Mouse (Mus musculus) common myeloid progenitor, adult 5-6 weeks (primary cell): Measurements from ENCODE around the gene Npm1. TPM values are rescaled to one million over a fixed set of nuclear protein-coding genes. Genes with fewer than 3 reads are reported as not detected.

Source experiments
- ATAC-seq: replicated peaks from 2 replicates; pipeline ENCODE4 v1.8.0; 2016; ENCODE audit warnings: low read depth, mild to moderate bottlenecking, moderate TSS enrichment, inconsistent platforms; ENCODE audit not compliant: poor library complexity, severe bottlenecking
- total RNA-seq: library from RNA; stranded (forward); fragments of 200-1000, 187-1606 nt; gene quantifications from 2 replicates; pipeline ENCODE4 v1.2.3, GENCODE M21; 2017

The Npm1 gene
- total RNA-seq, 1 experiment from 2014 or later: 3,750 TPM

DNA sequence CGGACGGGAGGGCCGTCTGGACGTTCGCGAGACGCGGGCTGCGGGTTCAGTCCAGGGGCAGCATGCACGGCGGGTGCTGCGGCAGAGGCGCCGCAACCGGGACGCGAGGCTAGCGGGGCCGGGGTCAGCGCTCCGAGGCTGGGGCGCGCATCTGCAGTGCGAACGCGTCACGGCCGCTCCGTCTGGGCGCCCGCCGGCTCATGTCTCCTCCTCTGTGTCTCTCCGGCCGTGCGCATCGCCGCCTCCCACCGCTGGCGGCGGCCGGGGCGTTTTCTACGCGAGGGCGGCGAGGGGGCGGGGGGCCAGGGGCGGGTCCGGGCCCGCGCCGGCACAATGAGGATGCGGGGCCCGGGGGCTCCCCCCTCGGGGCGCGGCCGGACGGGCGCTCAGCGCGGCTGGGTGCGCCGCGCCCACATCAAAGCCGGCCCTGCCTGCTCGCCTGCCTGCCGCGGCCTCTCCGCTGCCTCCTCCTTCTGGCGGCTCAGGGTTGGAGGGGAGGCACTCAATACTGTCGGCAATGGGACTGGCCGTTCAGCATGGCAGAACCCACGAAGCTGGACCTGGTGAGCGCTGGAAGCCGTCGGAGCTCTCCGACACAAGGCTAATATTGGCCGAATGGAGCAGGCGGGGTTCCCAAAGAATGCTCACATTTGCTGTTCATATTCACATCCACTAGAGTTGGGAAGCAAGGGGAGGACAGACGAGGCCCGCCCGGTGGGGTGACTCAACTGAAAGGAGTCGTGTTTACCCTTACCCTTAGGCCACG, 15.3 kb downstream of the Npm1 start:
- ATAC-seq: peak; percentile 48

DNA sequence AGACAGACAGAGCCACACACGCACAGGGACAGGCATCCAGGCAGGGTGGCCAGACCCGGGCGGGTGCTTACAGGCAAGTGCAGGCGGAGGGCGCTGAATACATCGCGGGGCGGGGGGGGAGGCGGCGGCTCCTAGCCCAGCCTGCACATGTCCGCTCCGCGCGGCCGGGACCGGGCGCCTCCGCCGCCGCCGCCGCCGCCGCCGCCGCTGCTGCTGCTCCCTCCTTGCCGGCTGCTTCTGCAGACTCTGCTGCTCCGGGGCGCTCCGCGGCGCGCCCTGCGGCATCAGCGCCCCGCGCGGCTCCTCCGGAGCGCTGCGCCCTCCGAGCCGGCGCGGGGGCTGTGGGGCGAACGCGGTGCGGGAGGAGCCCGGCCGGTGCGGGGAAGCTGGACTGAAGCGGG, 15.8 kb downstream of the Npm1 start, which contains the start of gene Fgf18:
Gene Fgf18 (minus strand): TSS at position 230 of the 401 bp plus-strand sequence.
- ATAC-seq: no peak

GRCm38 (mm10) chr11:33146651-33147131, 16.3 kb downstream of the Npm1 start:
- no peak for ATAC-seq

DNA sequence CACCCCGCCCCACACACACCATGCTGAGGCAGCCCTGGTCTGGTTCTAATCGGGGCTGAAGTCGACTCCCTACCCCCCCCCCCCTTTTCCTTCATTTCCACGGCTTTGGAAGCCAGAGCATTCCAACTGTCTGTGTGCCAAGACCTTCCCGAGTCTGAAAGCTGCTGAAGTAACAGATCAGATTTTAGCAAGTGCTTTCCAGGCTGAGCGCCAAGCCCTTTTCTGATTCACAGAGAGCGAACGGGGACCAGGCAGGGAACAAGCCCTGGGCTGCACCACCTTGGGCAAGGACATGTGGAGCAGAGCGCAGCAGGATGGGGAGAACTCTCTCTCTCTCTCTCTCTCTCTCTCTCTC, 16.9 kb downstream of the Npm1 start:
- ATAC-seq: no peak

DNA sequence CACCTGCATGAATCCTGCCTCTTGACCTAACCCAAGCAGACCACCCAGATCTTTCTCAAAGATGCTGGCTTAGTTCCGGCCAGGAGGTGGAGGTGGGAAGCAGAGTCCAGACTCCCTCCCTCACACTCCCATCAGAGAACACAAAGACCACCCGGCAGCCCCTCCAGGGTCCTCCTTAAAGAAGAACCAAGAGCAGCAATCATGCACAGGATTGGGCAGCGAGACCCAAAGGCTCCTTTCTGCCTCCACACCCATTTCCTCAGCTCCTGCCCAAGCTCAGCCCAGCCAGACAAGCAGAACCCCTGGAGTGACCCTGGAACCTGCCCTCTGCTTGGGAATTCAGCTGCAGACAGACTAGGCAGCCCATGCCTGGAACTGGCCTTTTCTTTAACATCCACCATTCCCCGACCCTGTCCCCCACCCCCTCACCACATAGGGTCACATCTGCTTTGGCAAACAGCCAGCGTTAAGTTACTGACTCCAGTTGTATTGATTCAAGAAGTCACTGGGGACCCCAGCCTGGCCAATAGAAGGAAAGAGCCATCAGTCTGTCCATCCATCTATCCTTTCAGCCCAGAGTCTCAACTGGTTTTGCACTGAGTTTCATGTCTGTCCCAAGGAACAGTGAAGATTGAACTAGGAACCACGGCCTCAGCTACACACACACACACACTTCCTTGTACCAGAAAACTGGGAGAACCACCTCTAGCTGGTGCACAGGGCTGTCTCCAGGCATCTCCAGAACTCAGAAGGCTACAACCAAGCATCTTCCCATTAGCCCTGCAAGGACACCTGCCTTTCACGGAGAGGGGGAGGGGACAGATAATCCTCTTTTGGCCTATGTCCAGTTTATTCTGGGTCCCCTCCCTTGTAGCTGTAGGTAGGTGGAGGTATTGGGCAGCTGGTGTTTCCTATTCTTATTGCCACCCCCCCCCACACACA, 17.5 kb downstream of the Npm1 start:
- ATAC-seq: no peak

- ATAC-seq: no peak
These were observed 19.1 kb downstream of the Npm1 start for GRCm38 (mm10) chr11:33143906-33144305.

DNA sequence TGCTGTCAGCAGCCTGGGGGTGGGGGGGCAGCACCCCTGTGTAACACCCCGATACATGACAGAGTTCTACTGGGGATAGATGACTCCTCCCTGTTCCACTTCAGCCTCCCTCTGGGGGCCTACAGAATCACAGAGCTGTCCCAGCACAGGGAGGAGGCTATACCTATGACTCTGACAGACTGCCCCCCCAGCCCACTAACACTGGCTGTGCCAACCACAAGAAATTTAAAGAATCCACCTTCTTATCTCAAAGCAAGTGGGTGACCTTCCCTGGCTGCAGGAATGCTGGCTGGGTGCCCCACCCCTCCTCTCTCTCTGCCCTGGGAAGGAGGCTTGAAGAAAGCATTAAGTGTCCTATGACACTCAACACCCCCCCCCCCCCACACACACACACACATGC, 20.2 kb downstream of the Npm1 start:
- ATAC-seq: no peak

- no peak for ATAC-seq
These were observed 22.9 kb downstream of the Npm1 start for GRCm38 (mm10) chr11:33140111-33140460.

- no peak for ATAC-seq
These were observed 23.4 kb downstream of the Npm1 start for GRCm38 (mm10) chr11:33139458-33140110.

- no peak for ATAC-seq
These were observed 24.3 kb downstream of the Npm1 start for GRCm38 (mm10) chr11:33138686-33139085.

DNA sequence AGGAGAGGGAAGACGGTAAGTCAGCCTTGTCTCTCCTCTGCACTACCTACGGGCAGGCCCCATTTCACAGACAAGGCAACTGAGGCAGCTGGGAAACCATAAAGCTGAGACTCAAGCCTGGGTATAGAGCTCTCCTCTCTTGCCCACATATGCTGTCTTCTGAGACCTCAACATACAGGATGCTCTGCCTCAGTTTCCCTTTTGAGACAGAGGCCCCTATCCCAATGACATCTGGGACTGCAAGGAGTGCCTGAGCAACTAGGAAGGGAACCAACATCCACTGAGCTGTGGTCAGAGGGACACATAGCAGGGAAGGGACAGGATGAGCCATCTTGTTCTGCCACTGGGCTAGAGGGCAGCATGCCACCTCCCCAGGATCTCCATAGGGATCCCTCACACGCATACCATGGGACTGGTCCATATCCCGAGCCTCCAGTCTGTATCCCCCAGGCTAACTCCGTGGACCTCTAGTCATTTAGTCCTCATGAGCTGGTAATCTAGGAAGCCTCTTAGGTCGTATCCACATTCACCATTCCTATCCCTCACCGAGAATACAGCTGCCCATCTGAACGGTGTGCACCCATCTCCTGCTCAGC, 28.5 kb downstream of the Npm1 start:
- ATAC-seq: no peak

GRCm38 (mm10) chr11:33132619-33133338, 30.2 kb downstream of the Npm1 start:
- no peak for ATAC-seq

DNA sequence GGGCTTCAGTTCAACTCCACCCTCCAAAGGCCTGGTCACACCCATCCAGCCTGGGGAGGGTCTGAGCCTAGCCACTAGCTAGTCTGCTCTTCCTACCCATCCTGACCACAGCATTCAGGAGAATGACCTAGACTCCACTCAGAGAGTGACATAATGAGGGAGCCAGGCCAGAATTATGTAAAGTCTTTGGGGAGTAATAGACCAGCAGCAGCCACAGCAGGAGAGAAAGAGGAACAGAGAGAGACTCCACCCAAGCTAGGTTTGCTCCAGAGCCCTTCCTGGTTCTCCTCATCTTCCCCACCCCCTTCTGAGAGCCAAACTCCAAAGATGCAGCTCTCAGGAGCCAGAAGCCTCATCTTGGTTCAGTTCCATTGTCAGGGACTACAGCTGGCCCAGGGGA, 35.9 kb downstream of the Npm1 start:
- peak; percentile 34; the same call in 1 of the 2 replicates for ATAC-seq

DNA sequence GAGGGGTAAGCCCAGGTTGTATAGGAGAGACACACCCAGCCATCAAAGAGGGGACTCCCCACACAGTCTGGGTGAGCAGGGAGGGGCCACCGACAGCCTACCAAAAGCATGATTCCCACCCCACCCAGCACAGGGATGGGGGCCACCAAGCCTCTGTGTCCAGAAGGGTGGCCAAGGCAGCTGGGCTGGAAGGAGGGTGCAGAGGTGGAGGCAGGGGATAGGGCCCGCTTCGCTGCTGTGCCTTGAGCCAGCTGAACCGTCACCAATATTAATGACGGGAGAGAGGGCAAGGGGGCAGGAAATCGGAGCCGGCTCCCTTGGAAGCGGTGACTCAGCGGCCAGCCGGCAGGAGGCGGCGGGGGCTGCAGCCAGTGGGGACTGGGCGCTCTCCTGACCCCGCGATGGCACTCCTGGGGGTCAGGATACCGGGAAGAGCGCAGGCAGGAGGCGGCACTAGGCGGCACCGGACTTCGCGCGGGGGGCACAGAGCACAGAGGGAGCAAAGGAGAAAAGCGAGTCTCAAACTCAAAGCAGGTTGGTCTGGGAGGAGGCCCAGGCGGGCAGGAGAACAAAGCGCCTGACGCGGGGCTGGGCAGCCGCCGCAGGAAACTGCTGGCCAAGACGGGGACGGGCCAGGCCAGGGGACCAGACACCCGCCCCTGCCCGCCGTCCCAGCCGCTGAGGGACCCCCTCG, 40.3 kb downstream of the Npm1 start:
- no peak for ATAC-seq

GRCm38 (mm10) chr11:33119556-33119955, 43.5 kb downstream of the Npm1 start:
- no peak for ATAC-seq

DNA sequence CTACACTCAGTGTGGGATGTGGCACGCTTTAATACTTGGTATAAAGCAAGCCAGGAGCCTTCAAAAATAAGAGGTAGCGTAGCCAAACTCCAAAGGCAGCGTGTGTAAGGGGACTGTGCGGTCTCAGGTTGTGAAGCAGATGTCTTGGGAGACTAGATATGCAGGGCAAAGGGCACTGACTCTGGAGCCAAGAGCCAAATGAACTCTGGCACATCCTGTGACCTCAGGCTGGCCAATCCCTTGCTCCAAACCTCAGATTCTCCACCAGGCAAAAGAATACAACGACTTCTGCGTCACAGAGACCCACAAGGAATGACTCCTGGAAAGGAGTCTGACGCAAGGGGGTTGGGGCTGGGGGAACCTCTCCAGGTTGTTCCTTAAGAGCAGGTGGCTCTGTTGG, 43.9 kb downstream of the Npm1 start:
- ATAC-seq: no peak

- no peak for ATAC-seq
These were observed 44.5 kb downstream of the Npm1 start for GRCm38 (mm10) chr11:33118480-33118879.

DNA sequence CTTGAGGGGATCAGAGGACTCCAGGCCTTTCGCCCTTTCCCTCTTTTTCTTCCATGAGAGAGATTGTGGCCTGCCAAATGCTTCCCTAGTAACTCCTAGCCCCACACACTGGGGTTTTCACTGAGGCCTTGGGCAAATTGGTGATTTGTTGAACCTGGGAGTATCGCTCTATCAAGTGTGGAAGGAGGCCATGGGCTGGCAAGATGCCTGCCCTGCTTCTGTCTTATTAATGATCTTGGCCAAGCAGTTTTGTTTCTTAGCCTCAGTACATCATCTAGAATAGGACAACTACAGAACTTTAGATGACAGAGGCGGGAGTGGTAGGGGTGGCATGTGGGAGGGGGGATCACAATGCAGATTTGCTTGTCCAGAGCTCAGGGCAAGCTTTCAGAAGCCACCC, 47.2 kb downstream of the Npm1 start:
- no peak for ATAC-seq

DNA sequence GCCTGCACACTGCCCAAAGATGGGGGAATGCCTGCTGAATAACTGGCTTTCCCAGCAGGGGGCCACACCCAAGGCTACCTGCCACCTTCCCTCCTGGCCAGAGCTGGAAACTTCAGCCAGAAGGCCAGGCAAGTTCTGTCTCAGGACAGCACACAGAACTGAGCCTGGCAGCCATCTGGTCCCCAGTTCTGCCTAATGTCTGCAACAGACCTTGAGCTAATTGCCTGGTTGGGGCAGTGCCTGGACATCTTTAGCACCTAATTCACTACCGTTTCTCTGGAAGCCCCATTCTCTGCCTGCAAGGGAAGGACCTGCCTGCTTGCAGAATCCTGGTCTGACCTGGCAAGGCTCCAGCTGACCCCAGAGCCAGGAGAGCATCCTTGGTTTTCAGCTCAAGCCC, 50.6 kb downstream of the Npm1 start:
- ATAC-seq: no peak
